ENCODE assay signal across 9 mouse cellular contexts in genomic region chr5:130950894-130951400, GRCm38 (mm10).
DNase-seq lines count a peak whose midpoint lies in the region; ATAC-seq and TF ChIP-seq lines count a peak whose summit lies in the region.
"Had no signal": no experiment of that assay in that cellular context is flagged by ENCODE, and none has a peak within 500 bp of the region (broad histone marks: within the 10 kb centered on the region; RNA-seq: fewer than 3 reads in every experiment).

No protein-coding gene starts in this region.

- ATAC-seq in limb, embryonic 11.5 days (ENCODE audit: insufficient number of reproducible peaks, low FRiP score, low TSS enrichment, low read depth), result no peak

- H3K4me2 ChIP-seq in limb, embryonic 11.5 days (ENCODE audit: low read depth, severe bottlenecking), result no peak overlapping the region

- no peak overlapping the region for H3K4me3 ChIP-seq in MEL (ENCODE audit: control insufficient read depth in 1 of 2, insufficient read depth in 1 of 2, low read depth in 2 of 2, low read length in 2 of 2)
- no peak overlapping the region for H3K4me3 ChIP-seq in cortical plate, adult 2 months (ENCODE audit: insufficient read depth, low read length)
- H3K4me3 ChIP-seq in limb, embryonic 11.5 days (ENCODE audit: low read depth, low read length), result no peak overlapping the region
- H3K4me3 ChIP-seq: megakaryocyte, embryonic 14.5 days had no signal

- H3K79me2 ChIP-seq in MEL (ENCODE audit: control insufficient read depth, insufficient read depth, low read length, poor library complexity), result no peaks in the 10 kb centered on the region

- DNase-seq in layer of hippocampus, adult 11-12 months (ENCODE audit: low spot score), result peak; percentile 26
- no peak for DNase-seq in layer of hippocampus, adult 8-10 months (ENCODE audit: low spot score in 2 of 2)
- peak; percentile 14 for DNase-seq in MEL (ENCODE audit: low read depth, low spot score)
- DNase-seq in limb, embryonic 11.5 days (ENCODE audit: low spot score), result peak; percentile 47
- DNase-seq in MN1 (ENCODE audit: low spot score), result no peak
- DNase-seq in layer of hippocampus, postnatal 14 days (ENCODE audit: low spot score in 2 of 2), result no peak
- DNase-seq in urinary bladder, postnatal 10 days (ENCODE audit: low spot score), result no peak

- H3K27me3 ChIP-seq in MEL (ENCODE audit: control insufficient read depth in 1 of 2, insufficient read depth in 2 of 2, low read length in 2 of 2), result no peaks in the 10 kb centered on the region
- H3K27me3 ChIP-seq in limb, embryonic 11.5 days (ENCODE audit: control insufficient read depth, insufficient read depth, low read length), result no peaks in the 10 kb centered on the region
- H3K27me3 ChIP-seq: megakaryocyte, embryonic 14.5 days had no signal

- no peaks in the 10 kb centered on the region for H3K36me3 ChIP-seq in MEL (ENCODE audit: control insufficient read depth in 1 of 2, insufficient read depth in 2 of 2, low read length in 2 of 2)
- no peaks in the 10 kb centered on the region for H3K36me3 ChIP-seq in limb, embryonic 11.5 days (ENCODE audit: control insufficient read depth, insufficient read depth, low read length)

- peak; percentile 46 for TF ChIP-seq RAD21 in MEL (IDR thresholded peaks at IDR 0.05; ENCODE audit: low read depth, low read length)

- TF ChIP-seq EP300 in MEL (IDR thresholded peaks at IDR 0.05; ENCODE audit: low read depth in 1 of 2, low read length in 2 of 2), result no peak

- TF ChIP-seq CTCF in MEL (IDR thresholded peaks at IDR 0.05 in 2 of 3, conservative IDR thresholded peaks at IDR 0.05 in 1 of 3; ENCODE audit: control insufficient read depth in 1 of 3, insufficient read depth in 1 of 3, low read depth in 2 of 3, low read length in 3 of 3, poor library complexity in 1 of 3, severe bottlenecking in 1 of 3), result peak; percentile 46 to 59 (median 46)
- peak; percentile 24; the same call in 1 of the 2 replicates for TF ChIP-seq CTCF in cortical plate, adult 2 months (IDR thresholded peaks at IDR 0.05; ENCODE audit: extremely low read depth, insufficient read depth, low read length)

- H3K9me3 ChIP-seq in MEL (replicated peaks; ENCODE audit: insufficient read depth, low read length), result no peaks in the 10 kb centered on the region
- H3K9me3 ChIP-seq in limb, embryonic 11.5 days (ENCODE audit: control insufficient read depth, low read length), result no peaks in the 10 kb centered on the region

- TF ChIP-seq POLR2A in MEL (IDR thresholded peaks at IDR 0.05; ENCODE audit: control insufficient read depth in 1 of 2, insufficient read depth in 1 of 2, low read depth in 1 of 2, low read length in 2 of 2, poor library complexity in 1 of 2), result no peak
- no peak for TF ChIP-seq POLR2A in cortical plate, adult 2 months (IDR thresholded peaks at IDR 0.05; ENCODE audit: extremely low read depth, insufficient read depth, low read length)

- H3K27ac ChIP-seq in MEL (ENCODE audit: control insufficient read depth, low read depth, low read length), result no peak overlapping the region
- H3K27ac ChIP-seq in cortical plate, adult 2 months (ENCODE audit: insufficient read depth, low read length), result no peak overlapping the region
- H3K27ac ChIP-seq in limb, embryonic 11.5 days (replicated peaks; ENCODE audit: low read depth, low read length), result no peak overlapping the region

- WGBS in limb, embryonic 11.5 days, result 44% methylated on average over 6 of the region's 6 CpGs

- H3K4me1 ChIP-seq in MEL (ENCODE audit: control insufficient read depth in 1 of 2, insufficient read depth in 2 of 2, low read length in 2 of 2), result no peaks in the 10 kb centered on the region
- H3K4me1 ChIP-seq in cortical plate, adult 2 months (ENCODE audit: control insufficient read depth, insufficient read depth, low read length), result peaks cover 3% of the 10 kb centered on the region; the same call in 1 of the 2 replicates
- no peaks in the 10 kb centered on the region for H3K4me1 ChIP-seq in limb, embryonic 11.5 days (ENCODE audit: control insufficient read depth, insufficient read depth, low read length)
- H3K4me1 ChIP-seq: megakaryocyte, embryonic 14.5 days had no signal

- H3K9ac ChIP-seq in MEL (ENCODE audit: control insufficient read depth, low read depth, low read length, poor library complexity, severe bottlenecking), result no peak overlapping the region
- H3K9ac ChIP-seq in limb, embryonic 11.5 days (ENCODE audit: low read length), result no peak overlapping the region

TF ChIP-seq in MEL, 35 proteins besides CTCF, POLR2A, EP300 and RAD21:
- peak; percentile 25; the same call in 1 of the 2 replicates for TF ChIP-seq SMC3 (IDR thresholded peaks at IDR 0.05; ENCODE audit: low read depth, low read length)
- no peak for TF ChIP-seq CHD1 (IDR thresholded peaks at IDR 0.05; ENCODE audit: low read depth, low read length)

Comparison
In these comparisons a context has a peak if more than half of its experiments do, and no peak if none do; other contexts are left out.
1. DNase-seq: peak in layer of hippocampus, adult 11-12 months (single experiment), MEL (single experiment) and limb, embryonic 11.5 days (single experiment); none in layer of hippocampus, adult 8-10 months (0 of 2), MN1 (single experiment), layer of hippocampus, postnatal 14 days (0 of 2) and urinary bladder, postnatal 10 days (single experiment).